Mouse (Mus musculus) neural tube, embryonic 11.5 days (tissue): ENCODE measurements around the gene Zfp644. TPM values are rescaled to one million over a fixed set of nuclear protein-coding genes. Genes with fewer than 3 reads are reported as not detected.

Source experiments
- ATAC-seq: fragments of 200-750 bp; cut with Nextera tagmentation; 2 replicates; pipeline ENCODE4 v1.8.0; 2017; ENCODE audit warnings: moderate number of reproducible peaks, mild to moderate bottlenecking, moderate TSS enrichment, moderate library complexity; ENCODE audit not compliant: insufficient read depth, low FRiP score, low TSS enrichment
- DNase-seq: peaks from one replicate; pipeline ENCODE4 v3.0.0-alpha.2; 2015; ENCODE audit warnings: low spot score
- H3K27ac ChIP-seq: fragments of 300-500 bp; sonication (generic); 2 replicates; pipeline ENCODE4 v1.5.1; 2014; ENCODE audit warnings: low read depth, mild to moderate bottlenecking, low read length
- H3K27me3 ChIP-seq: fragments of 300-500 bp; sonication (generic); 2 replicates; pipeline ENCODE4 v1.6.1; 2014; ENCODE audit warnings: mild to moderate bottlenecking, low read length, mixed read lengths; ENCODE audit not compliant: control insufficient read depth, insufficient read depth
- H3K36me3 ChIP-seq: fragments of 300-500 bp; sonication (generic); 2 replicates; pipeline ENCODE4 v1.6.1; 2014; ENCODE audit warnings: mild to moderate bottlenecking, low read length, moderate library complexity, mixed read lengths; ENCODE audit not compliant: control insufficient read depth, insufficient read depth
- H3K4me1 ChIP-seq: fragments of 300-500 bp; sonication (generic); 2 replicates; pipeline ENCODE4 v1.6.1; 2014; ENCODE audit warnings: low read length, mixed read lengths; ENCODE audit not compliant: control insufficient read depth, insufficient read depth
- H3K4me2 ChIP-seq: fragments of 300-500 bp; sonication (generic); 2 replicates; pipeline ENCODE4 v1.6.1; 2014; ENCODE audit warnings: low read depth, mild to moderate bottlenecking, moderate library complexity
- H3K4me3 ChIP-seq: fragments of 300-500 bp; sonication (generic); 2 replicates; pipeline ENCODE4 v1.5.1; 2014; ENCODE audit warnings: low read depth, low read length
- H3K9ac ChIP-seq: fragments of 300-500 bp; sonication (generic); 2 replicates; pipeline ENCODE4 v1.6.1; 2014; ENCODE audit warnings: mild to moderate bottlenecking, low read length
- H3K9me3 ChIP-seq: fragments of 300-500 bp; sonication (generic); 2 replicates; pipeline ENCODE4 v1.6.1; 2016; ENCODE audit warnings: low read length; ENCODE audit not compliant: control insufficient read depth
- WGBS: fragments of 180-500 bp; shearing (Covaris S2); extraction: QIAGEN DNeasy Blood & Tissue Kit; methylation state at CpG from one replicate; pipeline ENCODE4 v1.1.7; 2014; 5-methylcytosine and 5-hydroxymethylcytosine counted together
- polyA plus RNA-seq: library from polyadenylated mRNA; unstranded; fragments of >200 nt; fragmentation: Nextera tagmentation; extraction: Ambion mirVana; gene quantifications from 2 replicates; pipeline ENCODE4 v1.2.1, GENCODE M21; 2014

The Zfp644 gene
- polyA plus RNA-seq, 1 experiment from 2014 or later: 66.8 TPM

DNA sequence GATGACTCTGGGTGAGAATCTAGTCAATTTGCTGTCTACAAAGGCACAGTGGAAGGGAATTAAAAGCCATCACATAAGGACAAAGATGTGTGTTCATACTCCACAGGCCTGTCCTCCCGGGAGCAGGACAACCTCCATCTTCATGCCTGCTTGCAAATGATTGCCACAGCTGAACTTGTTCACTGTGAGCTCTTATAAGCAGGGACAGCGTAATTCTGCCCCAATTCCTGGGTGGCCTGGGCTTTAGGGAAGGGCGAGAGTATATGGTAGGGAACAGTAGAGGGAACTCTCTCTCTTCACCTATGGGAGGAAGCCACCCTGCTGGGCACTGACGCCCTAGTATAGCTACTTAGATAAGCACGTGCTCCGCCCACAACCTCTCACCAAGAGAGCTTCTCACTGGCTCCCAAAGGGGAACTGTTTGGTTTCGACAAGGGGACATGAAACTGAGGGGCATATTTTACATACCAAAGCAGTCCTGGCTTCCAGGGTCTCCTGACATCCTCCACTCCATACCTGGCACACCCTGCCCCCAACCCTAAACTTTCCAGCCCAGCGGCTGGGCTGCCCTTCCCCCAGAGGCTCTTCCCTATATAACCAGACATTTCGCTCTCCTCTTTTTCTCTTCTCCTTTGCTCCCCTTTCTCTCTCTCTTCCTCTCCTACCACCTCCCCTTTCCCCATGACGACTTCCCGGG lies 12.4 kb upstream of the Zfp644 start:
- DNase-seq (no peak), ATAC-seq (no peak)
- no peaks in the 10 kb centered on the region for H3K27me3 ChIP-seq
- H3K4me2 ChIP-seq: no peak overlapping the region
- no peak overlapping the region for H3K4me3 ChIP-seq
- H3K27ac ChIP-seq: no peak overlapping the region
- H3K36me3 ChIP-seq: no peaks in the 10 kb centered on the region
- 0 out of 2 replicates have a peak, but pooled peaks cover 2% of the 10 kb centered on the region for H3K4me1 ChIP-seq
- no peak overlapping the region for H3K9ac ChIP-seq
- 36% methylated on average over 11 of the region's 11 CpGs for WGBS
- no peaks in the 10 kb centered on the region for H3K9me3 ChIP-seq

DNA sequence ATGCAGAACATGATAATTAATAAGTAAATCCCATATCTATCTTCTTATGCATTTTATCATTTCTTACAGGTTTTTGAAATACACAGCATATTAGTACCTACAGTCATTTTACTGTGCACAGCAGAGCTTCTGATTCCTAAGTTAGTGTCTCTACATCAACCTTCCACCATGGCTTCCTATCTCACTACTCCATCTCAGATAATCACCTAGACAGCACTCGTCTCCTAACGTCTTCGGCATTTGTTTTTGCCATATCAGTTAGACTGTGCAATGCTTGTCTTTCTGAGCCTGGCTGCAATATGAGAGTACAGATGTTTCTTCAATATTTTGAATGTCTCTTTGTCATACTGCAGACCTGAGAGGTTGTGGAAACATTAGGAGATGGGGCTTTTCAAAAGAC lies 9.3 kb upstream of the Zfp644 start:
- Histone ChIP-seq H3K27me3 (no peaks in the 10 kb centered on the region), H3K4me3 (no peak overlapping the region), H3K9me3 (no peaks in the 10 kb centered on the region), H3K27ac (no peak overlapping the region), H3K4me2 (no peak overlapping the region), H3K36me3 (no peaks in the 10 kb centered on the region), H3K4me1 (no peaks in the 10 kb centered on the region), H3K9ac (no peak overlapping the region)
- WGBS: 85% methylated on average over 3 of the region's 3 CpGs
- ATAC-seq: no peak
- DNase-seq: no peak

GRCm38 (mm10) chr5:106705162-106705561 lies 8.1 kb upstream of the Zfp644 start:
- Histone ChIP-seq H3K4me1 (no peaks in the 10 kb centered on the region), H3K9me3 (no peaks in the 10 kb centered on the region), H3K4me2 (no peak overlapping the region), H3K9ac (no peak overlapping the region), H3K36me3 (no peaks in the 10 kb centered on the region), H3K27me3 (no peaks in the 10 kb centered on the region), H3K4me3 (no peak overlapping the region), H3K27ac (no peak overlapping the region)
- ATAC-seq: no peak
- no peak for DNase-seq
- 82% methylated on average over 5 of the region's 5 CpGs for WGBS

DNA sequence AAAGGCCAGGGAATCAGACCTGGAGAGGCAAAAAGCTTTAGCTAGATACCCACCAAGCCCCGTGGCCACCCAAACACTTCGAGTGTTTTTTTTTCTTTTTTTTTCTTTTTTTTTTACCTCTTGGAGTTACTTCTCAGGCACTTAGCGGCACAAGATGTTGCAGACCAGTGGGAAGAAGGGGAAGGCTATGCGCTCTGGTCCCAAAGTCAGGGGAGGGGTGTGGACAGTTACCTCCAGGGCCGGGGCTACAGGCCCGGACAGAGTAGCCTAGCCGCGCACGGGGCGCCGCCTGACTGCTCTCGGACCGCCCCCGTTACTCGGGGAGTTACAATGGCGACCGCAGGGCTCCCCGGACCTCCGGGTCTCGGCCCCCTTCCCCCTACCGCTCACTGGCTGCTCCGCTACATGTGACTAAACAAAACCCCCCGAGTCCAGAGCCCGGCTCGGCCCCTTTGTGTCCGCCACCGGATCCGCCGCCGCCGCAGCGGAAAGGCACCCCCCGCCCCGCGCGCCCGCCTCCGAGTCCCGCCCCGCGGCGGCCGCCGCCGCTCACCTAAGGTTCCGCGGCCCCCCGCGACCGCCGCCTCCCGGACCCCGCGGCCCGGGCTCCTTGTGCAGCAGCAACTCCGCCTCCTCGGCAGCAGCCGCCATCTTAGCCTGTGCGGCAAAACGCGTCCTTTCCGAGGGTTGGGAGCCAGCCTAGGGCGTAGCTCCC lies 1.2 kb downstream of the Zfp644 start:
- DNase-seq (peak; percentile 84), ATAC-seq (peak; percentile 90)
- peak overlapping the region; percentile 99 for H3K27ac ChIP-seq
- no peaks in the 10 kb centered on the region for H3K9me3 ChIP-seq
- H3K27me3 ChIP-seq: no peaks in the 10 kb centered on the region
- peaks cover 10% of the 10 kb centered on the region for H3K4me1 ChIP-seq
- under 1% methylated on average over 46 of the region's 63 CpGs for WGBS
- peak overlapping the region; percentile 83 for H3K4me3 ChIP-seq
- peak overlapping the region; percentile 65 for H3K4me2 ChIP-seq
- H3K9ac ChIP-seq: peak overlapping the region; percentile 99
- H3K36me3 ChIP-seq: no peaks in the 10 kb centered on the region

- peak overlapping the region; percentile 99; the same call in 1 of the 2 replicates for H3K27ac ChIP-seq
- WGBS: 50% methylated on average over 9 of the region's 9 CpGs
- H3K4me3 ChIP-seq: peak overlapping the region; percentile 83
- no peaks in the 10 kb centered on the region for H3K9me3 ChIP-seq
- ATAC-seq (no peak), DNase-seq (no peak)
- no peaks in the 10 kb centered on the region for H3K27me3 ChIP-seq
- no peaks in the 10 kb centered on the region for H3K36me3 ChIP-seq
- peak overlapping the region; percentile 48 for H3K4me2 ChIP-seq
- peak overlapping the region; percentile 99 for H3K9ac ChIP-seq
- peaks cover 10% of the 10 kb centered on the region for H3K4me1 ChIP-seq
These were observed 1.9 kb downstream of the Zfp644 start for GRCm38 (mm10) chr5:106695141-106695540.

DNA sequence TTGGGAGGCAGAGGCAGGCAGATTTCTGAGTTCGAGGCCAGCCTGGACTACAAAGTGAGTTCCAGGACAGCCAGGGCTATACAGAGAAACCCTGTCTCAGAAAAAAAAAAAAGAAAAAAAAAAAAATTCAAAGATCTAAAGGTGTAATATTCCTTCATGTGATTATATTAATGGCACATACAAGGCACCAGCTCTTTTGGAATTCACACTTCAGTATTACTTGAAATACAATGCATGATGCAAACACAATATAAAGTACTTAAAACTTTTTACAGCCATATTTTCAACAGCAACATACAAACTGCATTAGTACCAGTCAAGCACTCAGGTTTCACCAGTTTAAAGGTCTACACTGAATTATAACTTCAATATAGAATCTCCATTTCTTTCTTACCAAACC lies 2.4 kb downstream of the Zfp644 start:
- H3K9me3 ChIP-seq: no peaks in the 10 kb centered on the region
- no peak for DNase-seq
- no peaks in the 10 kb centered on the region for H3K27me3 ChIP-seq
- H3K9ac ChIP-seq: no peak overlapping the region
- WGBS: 88% methylated on average over 1 of the region's 1 CpGs
- ATAC-seq: no peak
- H3K36me3 ChIP-seq: no peaks in the 10 kb centered on the region
- peak overlapping the region; percentile 48 for H3K4me2 ChIP-seq
- peaks cover 10% of the 10 kb centered on the region for H3K4me1 ChIP-seq
- H3K4me3 ChIP-seq: peak overlapping the region; percentile 83
- no peak overlapping the region for H3K27ac ChIP-seq

DNA sequence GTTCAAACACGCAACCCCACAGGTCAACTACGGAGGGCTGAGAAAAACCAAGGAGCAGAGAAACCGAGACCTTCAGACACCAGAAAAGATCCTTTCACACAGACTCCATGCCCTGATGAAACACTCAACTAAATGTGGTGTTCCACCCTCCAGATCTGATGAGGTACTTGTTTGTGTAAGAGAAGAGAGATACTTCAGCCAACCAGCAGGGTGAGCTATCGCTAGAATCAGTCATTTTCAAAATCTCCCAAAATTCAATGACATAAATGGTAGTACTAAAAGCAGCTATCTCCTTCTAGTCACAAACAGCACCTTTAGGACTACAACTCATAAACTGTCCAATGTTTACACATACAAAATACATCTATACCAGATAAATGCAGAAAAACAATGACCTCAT lies 4.1 kb downstream of the Zfp644 start:
- no peaks in the 10 kb centered on the region for H3K27me3 ChIP-seq
- no peaks in the 10 kb centered on the region for H3K36me3 ChIP-seq
- H3K9ac ChIP-seq: no peak overlapping the region
- WGBS: 86% methylated on average over 4 of the region's 4 CpGs
- DNase-seq (no peak), ATAC-seq (no peak)
- H3K4me2 ChIP-seq: no peak overlapping the region
- H3K9me3 ChIP-seq: no peaks in the 10 kb centered on the region
- no peak overlapping the region for H3K27ac ChIP-seq
- peaks cover 10% of the 10 kb centered on the region for H3K4me1 ChIP-seq
- no peak overlapping the region for H3K4me3 ChIP-seq

- H3K27ac ChIP-seq: no peak overlapping the region
- DNase-seq: no peak
- no peak overlapping the region for H3K4me3 ChIP-seq
- H3K4me2 ChIP-seq: no peak overlapping the region
- no peaks in the 10 kb centered on the region for H3K27me3 ChIP-seq
- H3K36me3 ChIP-seq: 0 out of 2 replicates have a peak, but pooled peaks cover 2% of the 10 kb centered on the region
- H3K4me1 ChIP-seq: no peaks in the 10 kb centered on the region
- H3K9me3 ChIP-seq: no peaks in the 10 kb centered on the region
- no peak overlapping the region for H3K9ac ChIP-seq
- no peak for ATAC-seq
- WGBS: 93% methylated on average over 6 of the region's 6 CpGs
These were observed 16.2 kb downstream of the Zfp644 start for GRCm38 (mm10) chr5:106680636-106681458.
